Mouse (Mus musculus) naive thymus-derived CD4-positive, alpha-beta T cell, adult 2 months (primary cell): Measurements from ENCODE around the gene Neurod2.

Source experiments
- DNase-seq: peaks from one replicate; pipeline ENCODE4 v3.0.0-alpha.2; 2011; ENCODE audit warnings: low read depth

The Neurod2 gene

DNA sequence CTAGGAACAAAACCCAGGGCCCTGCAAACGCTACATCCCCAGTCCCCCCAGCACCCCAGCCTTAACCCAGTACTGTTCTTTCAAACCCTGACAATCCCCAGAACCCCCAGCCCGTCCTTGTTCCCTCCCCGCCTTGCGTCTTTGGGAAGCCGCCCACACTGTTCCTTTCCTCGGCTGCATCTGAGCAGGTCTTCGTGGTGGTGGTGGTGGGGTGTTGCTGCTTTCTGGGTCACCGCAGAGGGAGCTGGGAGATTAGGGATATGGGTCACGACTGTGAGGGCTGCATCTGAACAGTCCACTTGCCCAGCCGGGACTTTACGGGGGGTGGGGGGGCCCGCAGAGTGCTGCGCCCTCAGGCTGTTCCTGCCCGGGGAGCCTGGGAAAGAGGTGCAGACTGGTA is 25.0 kb upstream of the Neurod2 start:
- DNase-seq = no peak

DNA sequence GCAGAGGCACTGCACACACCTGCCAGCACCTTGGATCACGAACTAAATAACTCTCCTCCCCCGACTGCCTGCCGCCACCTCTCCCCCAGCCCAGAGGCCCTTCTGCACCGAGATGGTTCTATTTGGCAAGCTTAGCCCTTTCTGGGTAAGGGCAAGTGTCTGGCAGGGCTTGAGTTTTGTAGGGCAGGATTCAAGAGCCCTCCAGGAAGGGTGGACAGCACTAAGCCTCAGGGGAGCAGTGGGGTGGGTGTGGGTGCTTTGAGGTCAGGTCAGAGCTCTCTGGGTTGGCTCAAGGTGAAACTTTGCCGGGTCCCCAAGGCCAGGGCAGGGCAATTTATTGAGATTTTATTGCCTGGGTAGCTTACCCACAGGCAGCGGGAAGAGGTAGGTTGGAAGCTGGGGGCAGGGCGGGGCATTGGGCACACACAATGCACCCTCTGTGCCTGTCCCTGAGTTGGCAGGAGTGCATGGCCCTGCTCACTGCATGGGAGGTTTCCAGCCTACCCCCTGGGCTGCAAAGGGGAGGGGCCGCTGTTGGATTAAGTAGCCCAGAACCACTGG is 24.3 kb upstream of the Neurod2 start:
- no peak for DNase-seq

GRCm38 (mm10) chr11:98352272-98352990 is 23.0 kb upstream of the Neurod2 start:
- no peak for DNase-seq

GRCm38 (mm10) chr11:98349308-98349707 is 19.9 kb upstream of the Neurod2 start:
- DNase-seq = no peak

GRCm38 (mm10) chr11:98348083-98348961 is 18.9 kb upstream of the Neurod2 start, which contains the start of gene Ppp1r1b:
TSS of gene Ppp1r1b (plus strand) at chr11:98348404.
- peak; percentile 58 for DNase-seq

DNA sequence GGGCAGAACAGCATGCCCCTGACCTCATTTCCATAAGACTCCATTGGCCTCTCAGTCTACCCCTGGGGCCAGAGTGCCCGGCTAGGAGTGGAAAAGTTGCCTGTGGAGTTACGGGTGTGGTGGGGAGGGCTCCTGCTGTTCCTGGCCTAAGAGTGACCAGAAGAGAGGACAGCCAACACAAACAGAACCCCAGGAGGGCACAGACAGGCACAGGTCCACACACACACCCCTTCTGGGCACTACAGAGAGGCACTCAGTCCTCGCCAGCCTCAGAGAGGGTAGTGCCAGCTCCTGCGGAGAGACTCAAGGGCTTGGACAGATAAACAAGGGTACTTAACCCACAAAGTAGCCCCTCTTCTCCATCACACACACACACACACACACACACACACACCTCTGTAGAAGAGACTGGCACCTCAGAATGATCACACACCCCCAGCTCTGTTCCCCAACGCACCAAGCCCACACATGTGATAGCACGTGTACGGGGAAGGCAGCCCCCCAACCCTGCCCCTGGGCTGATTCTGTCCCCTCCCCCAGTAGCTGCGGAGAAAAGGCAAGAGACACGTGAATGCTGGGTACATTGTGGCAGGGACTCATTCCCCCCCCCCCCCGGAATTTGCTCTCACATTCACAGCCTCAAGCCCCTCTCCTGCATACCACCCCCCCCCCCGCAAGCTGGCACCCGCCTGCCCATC is 18.1 kb upstream of the Neurod2 start:
- no peak for DNase-seq

DNA sequence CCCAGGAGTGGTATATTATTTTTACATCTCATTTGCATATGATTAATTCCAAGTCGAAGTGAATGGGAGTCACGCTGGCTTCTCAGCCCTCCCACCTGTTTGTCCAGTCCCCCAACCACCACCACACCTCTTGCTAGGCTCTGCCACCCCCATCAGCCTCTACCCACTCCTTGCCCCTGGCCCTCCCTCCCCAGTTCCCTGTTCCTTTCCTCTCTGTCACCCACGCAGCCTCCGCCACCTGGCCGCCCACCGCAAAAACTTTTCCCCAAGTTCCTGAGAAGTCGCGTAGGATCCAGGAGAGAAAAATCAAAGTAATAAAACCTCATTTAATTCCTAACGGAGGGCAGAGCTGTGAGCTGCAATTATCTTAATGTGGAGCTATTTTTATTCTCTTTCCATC is 16.7 kb upstream of the Neurod2 start:
- no peak for DNase-seq

GRCm38 (mm10) chr11:98345253-98345652 is 15.8 kb upstream of the Neurod2 start:
- DNase-seq = peak; percentile 83

DNA sequence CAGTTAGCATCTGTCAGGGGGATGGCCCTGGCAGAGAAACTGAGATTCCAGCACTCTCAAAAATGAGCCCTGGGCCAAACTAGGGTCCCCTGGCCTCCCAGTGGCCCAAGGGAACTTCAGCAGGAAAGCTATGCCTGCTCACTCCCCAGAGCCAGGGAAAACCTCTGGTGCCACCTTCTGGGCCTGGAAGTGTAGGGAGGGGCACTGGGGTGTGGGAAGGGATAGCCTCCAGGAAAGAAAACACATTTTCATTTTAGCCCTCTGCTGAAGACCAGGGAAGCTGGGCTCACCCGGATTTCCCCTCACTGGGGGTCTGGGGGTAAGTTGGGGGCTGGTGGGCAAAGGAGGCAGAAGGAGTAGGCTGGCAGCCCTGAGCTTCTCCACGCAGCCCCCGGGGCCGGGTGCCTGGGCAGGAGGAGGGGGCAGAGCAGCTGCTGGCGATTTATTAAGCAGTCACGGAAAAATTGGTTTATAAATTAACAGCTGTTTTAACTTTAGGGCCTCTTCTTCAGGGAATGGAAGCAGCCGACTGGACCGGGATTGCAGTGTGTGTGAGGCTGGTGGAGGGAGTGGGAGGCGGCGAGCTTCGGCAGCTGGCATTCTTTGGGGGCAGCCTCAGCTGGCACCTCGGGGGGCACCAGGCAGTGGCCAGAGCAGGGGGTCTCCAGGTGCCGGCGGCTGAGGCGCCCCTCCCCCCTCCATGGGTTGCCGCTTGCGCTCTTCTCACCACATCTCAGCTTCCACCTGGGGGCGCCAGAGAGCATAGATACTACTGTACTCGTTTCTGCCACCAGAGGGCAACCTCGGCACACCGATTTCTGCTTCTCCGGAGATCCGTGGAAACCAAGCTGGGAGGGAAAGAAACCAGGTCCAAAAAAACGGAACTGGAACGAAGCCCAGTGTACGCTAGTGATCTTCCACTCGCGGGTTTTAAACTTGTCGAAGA is 12.8 kb upstream of the Neurod2 start:
- peak; percentile 96 for DNase-seq

DNA sequence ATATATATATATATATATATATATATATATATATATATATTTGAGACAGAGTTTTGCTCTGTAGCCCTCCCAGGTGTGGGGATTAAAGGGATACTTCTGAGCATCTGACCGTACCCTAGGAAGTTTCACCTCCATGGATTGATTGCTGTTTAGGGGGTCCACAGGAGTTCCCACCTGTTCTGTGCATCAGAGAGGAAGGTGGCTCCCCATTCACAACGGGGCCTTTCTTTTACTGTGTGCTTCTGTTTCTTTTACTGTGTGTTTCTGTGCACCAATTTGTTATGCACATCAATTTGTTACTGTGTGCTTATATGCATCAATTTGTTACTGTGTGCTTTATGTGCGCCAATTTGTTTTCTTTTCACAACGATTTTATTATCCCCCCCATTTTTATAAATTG is 11.7 kb upstream of the Neurod2 start:
- DNase-seq = no peak

GRCm38 (mm10) chr11:98340597-98340996 is 11.1 kb upstream of the Neurod2 start:
- no peak for DNase-seq

- no peak for DNase-seq
Observed at GRCm38 (mm10) chr11:98339679-98340287, 10.3 kb upstream of the Neurod2 start.

DNA sequence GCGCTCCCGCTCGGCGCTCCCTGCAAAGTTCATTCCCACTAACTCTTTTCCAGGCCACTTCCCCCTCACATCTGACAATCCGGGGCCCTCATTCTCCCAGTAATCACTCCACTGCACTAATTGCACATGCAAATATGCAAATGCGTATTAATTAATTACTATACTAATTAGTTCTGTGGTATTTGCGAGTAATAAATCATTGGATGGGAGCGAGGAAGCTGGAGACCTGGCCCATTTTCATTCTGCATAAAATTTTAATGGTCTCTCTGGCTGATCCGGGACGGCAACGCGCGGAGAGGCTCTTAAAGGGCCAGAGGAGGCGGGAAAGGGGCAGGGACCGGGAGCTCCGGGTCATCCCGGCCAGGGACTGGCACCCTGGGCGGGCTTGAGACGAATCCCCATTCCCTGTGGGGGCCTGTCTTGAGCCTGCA is 9.6 kb upstream of the Neurod2 start:
- no peak for DNase-seq

DNA sequence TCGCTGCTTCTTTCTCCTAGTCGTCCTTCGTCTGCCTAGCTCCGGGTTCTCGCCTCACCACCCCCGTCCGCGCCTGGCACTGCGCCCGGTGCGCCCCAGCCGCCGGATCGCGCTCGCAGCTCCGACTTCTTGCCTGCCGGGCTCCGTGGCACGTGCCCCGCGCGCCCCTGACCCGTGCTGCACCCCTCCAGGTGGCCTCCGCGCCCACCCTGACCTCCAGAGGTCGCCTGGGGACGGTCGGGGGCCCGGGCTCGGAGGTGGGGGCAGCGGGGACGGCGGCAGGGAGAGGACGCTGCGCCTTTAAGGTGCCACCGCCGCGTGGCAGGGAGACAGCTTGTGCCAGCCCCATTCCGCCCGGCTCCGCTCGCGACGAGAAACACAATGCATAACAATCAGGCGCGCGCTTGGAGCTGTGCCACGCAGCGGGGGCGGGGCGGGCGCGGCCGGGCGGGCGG is 9.1 kb upstream of the Neurod2 start:
- no peak for DNase-seq

DNA sequence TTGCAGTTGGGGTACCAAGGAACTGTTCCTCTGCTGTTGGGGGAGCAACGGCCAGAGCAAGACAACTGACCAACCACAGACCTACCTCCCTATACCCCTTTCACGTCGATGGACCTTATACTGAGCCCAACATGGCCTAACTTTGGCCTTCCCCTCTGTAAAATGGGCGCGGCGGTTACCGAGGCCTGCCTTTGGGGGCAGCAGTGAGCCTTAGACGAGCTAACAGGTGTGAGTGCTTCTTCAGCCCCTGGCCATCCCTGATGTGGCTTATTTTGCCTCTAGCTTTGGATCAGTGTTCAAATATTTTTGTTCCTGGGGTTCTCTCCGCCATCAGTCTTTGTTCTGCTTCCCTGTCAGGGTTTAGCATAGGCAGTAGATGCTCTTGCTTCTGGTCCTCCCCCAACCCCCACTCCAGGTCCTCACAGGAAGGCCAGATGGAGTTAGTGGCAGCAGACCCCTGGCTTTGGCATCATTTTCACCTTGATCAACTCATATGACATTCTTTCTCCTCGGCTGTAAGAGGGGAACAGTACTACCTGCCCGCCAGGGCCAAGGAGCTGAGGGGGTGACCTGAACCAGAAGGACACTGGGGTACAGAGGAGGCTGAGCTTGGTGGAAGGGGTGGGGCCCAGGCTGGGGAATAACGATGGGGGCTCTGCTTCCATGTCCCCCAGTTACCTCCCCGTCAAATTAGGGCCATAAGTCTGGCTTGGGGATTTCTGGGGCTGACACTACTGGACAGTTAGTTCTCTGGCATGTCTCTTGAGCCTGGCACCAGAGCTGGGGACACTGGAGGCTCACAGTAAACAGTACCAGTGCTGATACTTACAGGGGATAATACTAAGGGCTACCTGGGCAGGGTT is 7.0 kb upstream of the Neurod2 start:
- DNase-seq = peak; percentile 52

DNA sequence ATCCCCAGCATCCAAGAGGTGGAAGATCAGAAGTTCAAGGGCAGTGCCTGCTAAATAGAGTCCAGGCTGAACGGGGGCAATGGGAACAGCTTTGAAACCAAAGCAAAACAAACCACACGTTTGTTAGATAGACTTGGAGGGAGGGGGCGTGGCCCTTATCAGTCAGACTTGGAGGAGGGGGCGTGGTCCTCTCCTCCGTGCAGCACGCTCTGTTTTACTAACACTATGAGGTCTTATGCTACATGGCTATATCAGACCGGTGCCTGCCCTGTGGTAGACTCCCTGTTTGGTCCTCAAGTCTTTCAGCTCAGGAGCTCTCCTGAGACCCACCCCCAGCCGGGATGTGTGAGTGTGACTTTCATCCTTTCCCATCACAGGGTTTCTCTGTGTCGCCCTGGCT is 5.8 kb upstream of the Neurod2 start:
- no peak for DNase-seq

- no peak for DNase-seq
Observed at GRCm38 (mm10) chr11:98333981-98334741, 4.7 kb upstream of the Neurod2 start.

- DNase-seq = no peak
Observed at GRCm38 (mm10) chr11:98333263-98333696, 3.8 kb upstream of the Neurod2 start.

- no peak for DNase-seq
Observed at GRCm38 (mm10) chr11:98332841-98333240, 3.4 kb upstream of the Neurod2 start.
